Comparison of ENCODE assay signal across 8 mouse cellular contexts in genomic region chr9:40756401-40756800, GRCm38 (mm10). TPM values are rescaled to one million over a fixed set of nuclear protein-coding genes. Genes with fewer than 3 reads are reported as not detected.
DNase-seq lines count a peak whose midpoint lies in the region; ATAC-seq and TF ChIP-seq lines count a peak whose summit lies in the region.

No protein-coding gene starts in this region.

- TF ChIP-seq EP300 in liver, postnatal 0 days (IDR thresholded peaks at IDR 0.05; ENCODE audit: low read depth): no peak

- TF ChIP-seq POLR2A in kidney, adult 2 months (IDR thresholded peaks at IDR 0.05; ENCODE audit: low read depth, low read length): no peak

- H3K27me3 ChIP-seq in kidney, adult 2 months (replicated peaks; ENCODE audit: control insufficient read depth, insufficient read depth, low read length): no peaks in the 10 kb centered on the region
- no peaks in the 10 kb centered on the region for H3K27me3 ChIP-seq in liver, postnatal 0 days (ENCODE audit: insufficient read depth, low read length)
- no peaks in the 10 kb centered on the region for H3K27me3 ChIP-seq in neural tube, embryonic 13.5 days

- WGBS in kidney, adult 2 months: 17% methylated on average over 4 of the region's 4 CpGs
- 12% methylated on average over 4 of the region's 4 CpGs for WGBS in liver, postnatal 0 days (ENCODE audit: insufficient replicate concordance)
- WGBS in neural tube, embryonic 13.5 days: 24% methylated on average over 4 of the region's 4 CpGs

- peak; percentile 57 for ATAC-seq in granulocyte monocyte progenitor cell, adult 5-6 weeks (replicated peaks; ENCODE audit: poor library complexity, severe bottlenecking)
- peak; percentile 46; the same call in 1 of the 2 replicates for ATAC-seq in liver, postnatal 0 days
- ATAC-seq in neural tube, embryonic 13.5 days (ENCODE audit: low read depth): peak; percentile 17; the same call in 1 of the 2 replicates

- no peak overlapping the region for H3K27ac ChIP-seq in kidney, adult 2 months (ENCODE audit: insufficient read depth, low read depth, low read length)
- H3K27ac ChIP-seq in liver, postnatal 0 days (ENCODE audit: low read depth): no peak overlapping the region
- H3K27ac ChIP-seq in neural tube, embryonic 13.5 days (replicated peaks): peak overlapping the region; percentile 77; the same call in 1 of the 2 replicates

- no peak overlapping the region for H3K9ac ChIP-seq in liver, postnatal 0 days (replicated peaks)
- H3K9ac ChIP-seq in neural tube, embryonic 13.5 days: no peak overlapping the region

- peak; percentile 59 for TF ChIP-seq CTCF in kidney, adult 2 months (conservative IDR thresholded peaks at IDR 0.05; ENCODE audit: insufficient read depth, insufficient read length, low read depth, low read length)
- peak; percentile 90 for TF ChIP-seq CTCF in liver, postnatal 0 days (IDR thresholded peaks at IDR 0.05; ENCODE audit: low read depth)

- H3K36me3 ChIP-seq in kidney, adult 2 months (ENCODE audit: control insufficient read depth, insufficient read depth, low read length): no peaks in the 10 kb centered on the region
- H3K36me3 ChIP-seq in liver, postnatal 0 days (replicated peaks; ENCODE audit: insufficient read depth, low read length): no peaks in the 10 kb centered on the region
- peaks cover 5% of the 10 kb centered on the region; the same call in 1 of the 2 replicates for H3K36me3 ChIP-seq in neural tube, embryonic 13.5 days

- no peak overlapping the region for H3K4me3 ChIP-seq in kidney, adult 2 months (ENCODE audit: insufficient read depth, low read depth, low read length)
- H3K4me3 ChIP-seq in liver, postnatal 0 days (ENCODE audit: low read depth, low read length): no peak overlapping the region
- no peak overlapping the region for H3K4me3 ChIP-seq in neural tube, embryonic 13.5 days

- DNase-seq in 416B (ENCODE audit: low read depth): peak; percentile 90
- DNase-seq in MN1 (ENCODE audit: low spot score): peak; percentile 83
- DNase-seq in cerebellum, postnatal 4 days (ENCODE audit: low spot score in 2 of 2): peak; percentile 30 to 52
- peak; percentile 75 for DNase-seq in kidney, adult 2 months
- DNase-seq in liver, postnatal 0 days: peak; percentile 67
- DNase-seq in thymus, postnatal 36 days: peak; percentile 35 to 38

- H3K4me1 ChIP-seq in kidney, adult 2 months (ENCODE audit: control insufficient read depth, insufficient read depth, low read length): no peaks in the 10 kb centered on the region; the same call in 1 of the 2 replicates
- H3K4me1 ChIP-seq in liver, postnatal 0 days (ENCODE audit: insufficient read depth): peaks cover 4% of the 10 kb centered on the region
- peaks cover 31% of the 10 kb centered on the region for H3K4me1 ChIP-seq in neural tube, embryonic 13.5 days (replicated peaks)

- H3K9me3 ChIP-seq in liver, postnatal 0 days (ENCODE audit: low read length): no peaks in the 10 kb centered on the region
- no peaks in the 10 kb centered on the region for H3K9me3 ChIP-seq in neural tube, embryonic 13.5 days

- peak overlapping the region; percentile 68 for H3K4me2 ChIP-seq in liver, postnatal 0 days (ENCODE audit: low read depth, low read length)
- H3K4me2 ChIP-seq in neural tube, embryonic 13.5 days: peak overlapping the region; percentile 56; the same call in 1 of the 2 replicates

RNA-seq across cellular contexts. Expression of gene Hspa8, which starts 44.4 kb away (rescaled TPM):
- 2,268 and 2,405 TPM in 2 replicates for total RNA-seq in granulocyte monocyte progenitor cell, adult 5-6 weeks (2014; fragmentation: Nextera tagmentation)
- 4,273 and 4,449 TPM in 2 replicates for total RNA-seq in granulocyte monocyte progenitor cell, adult 5-6 weeks (2017)
- 3,384 and 3,621 TPM in 2 replicates for polyA plus RNA-seq in kidney, adult 2 months (2012; rRNA removed)
- polyA plus RNA-seq in liver, postnatal 0 days (2015; fragmentation: Nextera tagmentation; extraction: Ambion mirVana): 750 and 793 TPM in 2 replicates
- polyA plus RNA-seq in neural tube, embryonic 13.5 days (2015; fragmentation: Nextera tagmentation; extraction: Ambion mirVana): 2,997 and 3,038 TPM in 2 replicates

Comparison
In these comparisons a context has a peak if more than half of its experiments do, and no peak if none do; other contexts are left out.
1. DNase-seq: peak in every context shown above with its lines; median percentile 90 in 416B; 83 in MN1; 75 in kidney, adult 2 months; 67 in liver, postnatal 0 days; 41 in cerebellum, postnatal 4 days; 36 in thymus, postnatal 36 days.